Mouse (Mus musculus): Measurements from ENCODE around the gene Slc4a3. TPM values are rescaled to one million over a fixed set of nuclear protein-coding genes. Genes with fewer than 3 reads are reported as not detected.

Slc4a3 gene
- polyA plus RNA-seq, 1 experiment from 2014 or later = 28.9 TPM

DNA sequence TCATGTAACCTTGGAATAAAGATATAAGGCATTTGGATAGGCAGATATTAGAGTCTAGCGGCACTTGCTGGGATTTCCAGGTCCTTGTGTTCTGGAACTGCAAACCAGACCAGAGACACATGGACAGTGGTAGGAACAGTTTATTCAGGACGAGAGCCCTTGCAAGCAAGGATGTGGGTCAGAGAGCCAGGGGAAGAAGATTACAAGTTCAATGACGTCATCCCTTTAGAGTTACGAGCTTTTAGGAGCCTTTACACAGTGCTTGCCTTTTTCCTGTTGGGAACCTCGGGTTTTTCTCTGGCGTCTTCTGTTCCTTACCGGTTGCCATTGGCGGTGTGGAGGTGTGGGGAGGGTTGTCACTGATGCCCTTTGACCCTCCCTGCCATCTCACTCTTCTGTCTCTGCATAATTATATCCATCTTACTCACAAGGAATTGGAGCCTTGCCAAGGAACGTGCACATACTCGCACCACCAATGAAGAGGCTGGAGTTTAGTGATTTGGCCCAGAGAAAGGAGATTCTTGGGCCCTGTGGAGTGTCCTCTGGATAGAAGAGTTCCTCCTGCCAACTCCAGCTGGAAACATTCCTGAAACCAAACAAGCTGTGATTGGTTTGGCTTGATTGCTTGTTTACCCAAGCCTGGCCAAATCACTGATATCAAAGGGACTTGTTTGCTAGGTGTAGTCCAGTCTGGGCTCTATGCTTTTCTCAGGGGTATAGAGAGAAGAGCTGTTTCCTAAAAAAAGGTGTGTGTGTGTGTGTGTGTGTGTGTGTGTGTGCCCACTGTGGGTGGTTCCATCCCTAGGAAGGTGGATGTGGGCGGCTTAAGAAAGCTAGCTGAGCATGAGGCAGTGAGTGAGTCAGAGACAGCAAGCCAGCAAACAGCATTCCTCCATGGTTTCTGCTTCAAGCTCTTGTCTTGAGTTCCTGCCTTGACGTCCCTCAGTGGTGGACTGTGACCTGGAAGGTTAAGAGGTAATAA is 42.0 kb downstream of the Slc4a3 start:
- no peaks in the 10 kb centered on the region for H3K27me3 ChIP-seq
- no peak overlapping the region for H3K4me3 ChIP-seq
- H3K9ac ChIP-seq = no peak overlapping the region
- 39% methylated on average over 12 of the region's 12 CpGs for WGBS
- H3K4me1 ChIP-seq (replicated peaks) = peaks cover 27% of the 10 kb centered on the region
- ATAC-seq (replicated peaks; ENCODE audit: insufficient number of reproducible peaks, insufficient read depth, low FRiP score, low read depth) = 0 out of 2 replicates have a peak, but pooled peaks have one; percentile 41
- H3K36me3 ChIP-seq = no peaks in the 10 kb centered on the region
- H3K4me2 ChIP-seq = 0 out of 2 replicates have a peak overlapping the region, but pooled peaks have one; percentile 0
- H3K9me3 ChIP-seq (replicated peaks) = no peaks in the 10 kb centered on the region
- peak overlapping the region; percentile 7; the same call in 1 of the 2 replicates for H3K27ac ChIP-seq

DNA sequence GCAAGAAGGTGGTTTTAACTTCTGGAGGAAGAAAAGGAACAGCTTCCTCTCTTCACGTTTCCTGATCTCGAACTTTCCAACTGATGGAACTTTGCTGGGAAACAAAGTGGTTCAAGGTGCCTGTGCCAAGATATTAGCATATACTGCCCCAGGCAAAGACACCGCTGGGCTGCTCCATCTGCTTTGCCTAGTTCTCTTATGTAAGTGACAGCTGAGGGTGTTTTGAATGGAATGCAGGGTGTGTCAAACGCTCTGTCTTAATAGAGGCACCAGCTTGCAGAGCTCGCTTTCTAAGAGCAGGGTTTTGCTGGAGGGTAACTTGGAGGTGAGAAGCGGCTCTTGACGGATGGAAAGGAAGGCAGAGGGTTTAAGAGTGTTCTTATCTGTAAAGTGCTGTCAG is 42.8 kb downstream of the Slc4a3 start:
- peaks cover 27% of the 10 kb centered on the region for H3K4me1 ChIP-seq (replicated peaks)
- no peak overlapping the region for H3K9ac ChIP-seq
- peak overlapping the region; percentile 18; the same call in 1 of the 2 replicates for H3K27ac ChIP-seq
- H3K4me2 ChIP-seq = no peak overlapping the region
- no peaks in the 10 kb centered on the region for H3K9me3 ChIP-seq (replicated peaks)
- no peaks in the 10 kb centered on the region for H3K27me3 ChIP-seq
- WGBS = 18% methylated on average over 7 of the region's 7 CpGs
- H3K36me3 ChIP-seq = no peaks in the 10 kb centered on the region
- H3K4me3 ChIP-seq = no peak overlapping the region
- 0 out of 2 replicates have a peak, but pooled peaks have one; percentile 43 for ATAC-seq (replicated peaks; ENCODE audit: insufficient number of reproducible peaks, insufficient read depth, low FRiP score, low read depth)

DNA sequence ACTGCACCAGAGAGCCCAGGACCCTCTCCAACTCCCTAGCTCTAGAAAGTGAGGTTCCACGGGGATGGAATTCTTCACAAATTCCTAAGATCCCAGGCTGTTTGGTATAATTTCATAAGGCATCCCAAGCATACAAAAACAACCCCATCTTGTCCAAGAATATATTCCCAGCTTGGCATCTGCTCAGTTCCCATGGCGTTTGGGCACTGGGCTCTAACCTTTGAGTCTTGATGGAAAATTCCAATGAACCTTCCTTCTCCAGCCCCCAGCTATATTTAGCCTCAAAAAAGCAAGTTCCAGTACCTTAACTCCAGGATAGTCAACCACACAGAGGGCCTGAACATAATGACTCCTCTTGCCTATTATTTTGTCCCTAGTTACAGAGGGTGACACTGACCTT is 43.9 kb downstream of the Slc4a3 start:
- Histone ChIP-seq H3K36me3 (no peaks in the 10 kb centered on the region), H3K27ac (no peak overlapping the region), H3K4me3 (no peak overlapping the region), H3K4me1 (replicated peaks) (peaks cover 27% of the 10 kb centered on the region), H3K9ac (no peak overlapping the region), H3K27me3 (no peaks in the 10 kb centered on the region), H3K4me2 (no peak overlapping the region), H3K9me3 (replicated peaks) (no peaks in the 10 kb centered on the region)
- 54% methylated on average over 2 of the region's 2 CpGs for WGBS
- ATAC-seq (replicated peaks; ENCODE audit: insufficient number of reproducible peaks, insufficient read depth, low FRiP score, low read depth) = no peak

DNA sequence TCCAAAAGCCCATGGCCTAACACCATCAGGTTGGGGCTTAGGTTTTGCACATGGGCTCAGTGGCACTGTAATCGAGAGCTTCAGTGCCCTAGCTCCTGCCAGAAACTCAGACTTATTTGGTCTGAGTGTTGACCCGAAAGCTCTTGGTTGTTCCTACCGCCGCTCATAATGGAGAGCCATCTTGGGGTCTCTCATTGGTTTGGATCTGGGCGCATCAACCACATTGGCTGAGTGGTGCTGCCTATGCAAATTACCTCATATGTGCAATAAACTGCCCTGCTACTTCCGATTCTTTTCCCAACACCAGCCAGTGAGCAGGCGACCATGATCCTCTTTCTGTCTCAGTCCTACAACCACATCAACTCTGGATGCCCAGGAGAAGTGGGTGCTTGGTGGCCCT is 47.9 kb downstream of the Slc4a3 start:
- Histone ChIP-seq H3K4me1 (replicated peaks) (peaks cover 25% of the 10 kb centered on the region), H3K4me2 (no peak overlapping the region), H3K4me3 (no peak overlapping the region), H3K9me3 (replicated peaks) (no peaks in the 10 kb centered on the region), H3K9ac (no peak overlapping the region), H3K27ac (no peak overlapping the region), H3K36me3 (no peaks in the 10 kb centered on the region), H3K27me3 (0 out of 2 replicates have a peak, but pooled peaks cover 6% of the 10 kb centered on the region)
- WGBS = 89% methylated on average over 7 of the region's 7 CpGs
- no peak for ATAC-seq (replicated peaks; ENCODE audit: insufficient number of reproducible peaks, insufficient read depth, low FRiP score, low read depth)

DNA sequence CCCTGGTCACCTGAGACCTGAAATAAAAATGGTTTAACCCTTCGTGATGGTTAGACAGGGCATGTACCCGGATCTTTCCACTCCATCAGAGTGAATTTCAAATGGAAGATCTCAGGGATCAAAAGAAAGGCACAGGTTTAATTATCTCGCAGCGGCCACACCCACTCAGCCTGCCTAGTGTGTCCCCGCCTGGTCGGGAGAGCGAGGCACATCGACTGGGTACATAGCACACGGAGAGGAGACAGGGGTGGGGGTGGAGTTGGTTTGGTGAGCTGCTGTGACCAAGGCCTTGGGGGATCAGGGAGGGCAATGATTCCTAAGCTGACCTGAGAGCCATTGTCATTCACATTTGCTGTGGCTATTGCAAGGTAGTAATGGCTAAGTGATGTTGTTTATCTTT is 48.8 kb downstream of the Slc4a3 start:
- H3K4me2 ChIP-seq = no peak overlapping the region
- no peak overlapping the region for H3K27ac ChIP-seq
- 50% methylated on average over 9 of the region's 9 CpGs for WGBS
- no peaks in the 10 kb centered on the region for H3K9me3 ChIP-seq (replicated peaks)
- H3K4me3 ChIP-seq = no peak overlapping the region
- H3K36me3 ChIP-seq = no peaks in the 10 kb centered on the region
- no peak for ATAC-seq (replicated peaks; ENCODE audit: insufficient number of reproducible peaks, insufficient read depth, low FRiP score, low read depth)
- no peak overlapping the region for H3K9ac ChIP-seq
- peaks cover 17% of the 10 kb centered on the region for H3K4me1 ChIP-seq (replicated peaks)
- H3K27me3 ChIP-seq = 0 out of 2 replicates have a peak, but pooled peaks cover 6% of the 10 kb centered on the region

DNA sequence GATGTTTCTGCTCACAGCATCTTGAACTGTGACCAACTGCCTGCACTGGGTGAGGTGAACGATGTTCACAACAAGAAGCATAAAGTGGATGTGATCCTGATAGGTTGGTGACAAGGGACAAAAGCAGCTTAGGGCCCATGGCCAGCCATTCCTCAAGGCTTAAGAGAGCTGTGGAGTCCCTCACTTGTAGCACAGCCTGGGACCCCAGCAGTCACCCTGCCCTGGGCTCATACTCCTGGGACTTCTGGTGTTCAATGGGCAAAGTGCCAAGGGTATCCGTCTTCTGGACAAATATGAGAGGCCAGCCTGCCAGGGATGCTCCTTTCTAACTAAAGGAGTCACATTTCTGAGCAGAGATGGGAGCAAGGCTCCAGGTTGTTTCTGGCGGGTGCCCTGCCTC is 49.9 kb downstream of the Slc4a3 start:
- H3K4me1 ChIP-seq (replicated peaks) = peaks cover 13% of the 10 kb centered on the region
- WGBS = 42% methylated on average over 3 of the region's 3 CpGs
- no peak overlapping the region for H3K27ac ChIP-seq
- H3K4me2 ChIP-seq = no peak overlapping the region
- H3K36me3 ChIP-seq = no peaks in the 10 kb centered on the region
- ATAC-seq (replicated peaks; ENCODE audit: insufficient number of reproducible peaks, insufficient read depth, low FRiP score, low read depth) = no peak
- H3K9ac ChIP-seq = no peak overlapping the region
- H3K27me3 ChIP-seq = peaks cover 14% of the 10 kb centered on the region
- H3K4me3 ChIP-seq = no peak overlapping the region
- H3K9me3 ChIP-seq (replicated peaks) = no peaks in the 10 kb centered on the region

DNA sequence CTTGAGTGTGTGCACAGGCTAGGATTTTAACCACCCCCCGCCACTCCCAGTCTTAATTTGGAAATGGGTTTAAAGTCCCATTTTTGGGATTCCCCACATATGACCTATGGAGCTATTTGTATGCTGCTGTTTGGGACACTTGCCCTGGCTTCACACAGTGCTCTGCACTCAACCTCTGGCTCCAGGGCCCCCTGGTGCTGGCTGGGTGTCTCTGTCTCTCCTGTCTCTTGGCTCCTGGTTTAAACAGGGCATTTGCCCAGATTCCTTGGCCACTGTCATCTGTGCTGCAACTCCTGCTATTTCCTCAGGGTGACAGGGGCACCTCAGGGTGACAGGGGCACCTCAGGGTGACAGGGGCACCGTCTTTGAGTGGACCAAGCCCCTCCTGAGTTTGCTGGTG is 50.8 kb downstream of the Slc4a3 start:
- ATAC-seq (replicated peaks; ENCODE audit: insufficient number of reproducible peaks, insufficient read depth, low FRiP score, low read depth) = no peak

DNA sequence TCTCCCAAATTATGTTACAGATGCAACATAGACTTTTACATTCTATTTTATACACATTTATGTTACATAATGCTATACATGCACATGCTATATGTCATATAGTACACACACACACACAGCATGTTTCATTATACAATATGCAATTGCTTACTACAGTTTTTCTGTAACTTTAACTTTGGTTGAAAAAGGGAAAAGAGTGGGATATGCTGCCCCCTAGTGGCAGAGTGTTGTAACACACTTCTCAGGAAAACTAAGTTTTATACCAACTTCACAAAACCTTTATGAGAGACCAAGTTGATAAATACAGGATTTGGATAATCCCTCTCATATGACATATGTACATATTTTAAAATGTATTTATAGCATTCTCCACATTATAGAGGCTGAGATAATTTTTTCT is 51.6 kb downstream of the Slc4a3 start:
- H3K4me2 ChIP-seq = no peak overlapping the region
- no peak overlapping the region for H3K4me3 ChIP-seq
- peaks cover 26% of the 10 kb centered on the region for H3K27me3 ChIP-seq
- H3K9me3 ChIP-seq (replicated peaks) = no peaks in the 10 kb centered on the region
- H3K36me3 ChIP-seq = no peaks in the 10 kb centered on the region
- H3K9ac ChIP-seq = no peak overlapping the region
- ATAC-seq (replicated peaks; ENCODE audit: insufficient number of reproducible peaks, insufficient read depth, low FRiP score, low read depth) = no peak
- H3K27ac ChIP-seq = no peak overlapping the region
- peaks cover 13% of the 10 kb centered on the region for H3K4me1 ChIP-seq (replicated peaks)

More for the DNA sequence above, 50.8 kb downstream of the Slc4a3 start:
- Histone ChIP-seq H3K4me1 (replicated peaks) (peaks cover 13% of the 10 kb centered on the region), H3K36me3 (no peaks in the 10 kb centered on the region), H3K27ac (no peak overlapping the region), H3K9me3 (replicated peaks) (no peaks in the 10 kb centered on the region), H3K9ac (no peak overlapping the region), H3K4me3 (no peak overlapping the region), H3K27me3 (peaks cover 21% of the 10 kb centered on the region), H3K4me2 (no peak overlapping the region)
- 90% methylated on average over 2 of the region's 2 CpGs for WGBS

DNA sequence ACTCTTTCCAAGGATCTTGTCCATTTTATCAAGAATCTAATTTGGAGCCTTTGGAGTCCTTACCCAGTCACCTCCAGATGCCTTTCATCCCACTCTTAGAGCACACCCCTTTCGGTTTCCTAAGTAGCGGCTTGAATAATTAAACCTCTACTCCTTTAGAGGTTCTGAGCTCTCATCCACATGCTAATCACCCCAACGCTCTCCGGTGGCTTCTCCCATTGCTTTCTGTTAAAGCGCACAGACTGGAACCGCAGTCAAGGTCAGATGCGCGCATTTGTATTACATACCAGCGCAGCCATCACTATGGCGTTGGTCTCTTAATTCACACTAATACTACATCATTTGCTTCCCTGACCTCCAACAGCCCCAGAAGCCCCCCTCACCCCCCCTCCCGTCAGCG is 55.7 kb downstream of the Slc4a3 start:
- H3K4me2 ChIP-seq = 0 out of 2 replicates have a peak overlapping the region, but pooled peaks have one; percentile 31
- H3K4me1 ChIP-seq (replicated peaks) = peaks cover 4% of the 10 kb centered on the region
- H3K27ac ChIP-seq = no peak overlapping the region
- H3K4me3 ChIP-seq = no peak overlapping the region
- no peaks in the 10 kb centered on the region for H3K9me3 ChIP-seq (replicated peaks)
- WGBS = 21% methylated on average over 12 of the region's 12 CpGs
- no peak overlapping the region for H3K9ac ChIP-seq
- no peak for ATAC-seq (replicated peaks; ENCODE audit: insufficient number of reproducible peaks, insufficient read depth, low FRiP score, low read depth)
- peaks cover 24% of the 10 kb centered on the region for H3K27me3 ChIP-seq
- H3K36me3 ChIP-seq = no peaks in the 10 kb centered on the region

DNA sequence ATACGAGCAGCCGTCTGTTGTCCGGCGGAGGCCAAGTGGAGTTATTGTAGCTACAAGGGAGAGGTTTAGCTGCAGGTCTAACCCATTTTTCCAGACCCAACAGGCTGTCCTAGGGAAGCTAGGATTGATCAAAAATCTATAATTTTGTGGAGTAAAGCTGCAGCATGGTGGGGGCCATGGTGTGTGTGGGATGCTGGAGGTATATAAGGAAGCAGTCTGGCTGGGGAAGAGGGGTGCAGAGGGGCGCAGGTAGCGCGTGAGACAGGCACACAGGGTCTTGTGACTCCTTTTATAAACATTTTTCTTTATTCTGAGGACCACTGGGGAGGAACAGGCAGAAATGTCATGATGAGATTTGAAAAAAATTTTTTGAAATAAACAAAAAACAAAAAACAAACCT is 57.5 kb downstream of the Slc4a3 start:
- 79% methylated on average over 7 of the region's 7 CpGs for WGBS
- no peaks in the 10 kb centered on the region for H3K4me1 ChIP-seq (replicated peaks)
- H3K9ac ChIP-seq = no peak overlapping the region
- H3K9me3 ChIP-seq (replicated peaks) = no peaks in the 10 kb centered on the region
- ATAC-seq (replicated peaks; ENCODE audit: insufficient number of reproducible peaks, insufficient read depth, low FRiP score, low read depth) = no peak
- no peak overlapping the region for H3K4me3 ChIP-seq
- H3K27me3 ChIP-seq = peaks cover 21% of the 10 kb centered on the region
- no peak overlapping the region for H3K4me2 ChIP-seq
- H3K27ac ChIP-seq = no peak overlapping the region
- no peaks in the 10 kb centered on the region for H3K36me3 ChIP-seq

DNA sequence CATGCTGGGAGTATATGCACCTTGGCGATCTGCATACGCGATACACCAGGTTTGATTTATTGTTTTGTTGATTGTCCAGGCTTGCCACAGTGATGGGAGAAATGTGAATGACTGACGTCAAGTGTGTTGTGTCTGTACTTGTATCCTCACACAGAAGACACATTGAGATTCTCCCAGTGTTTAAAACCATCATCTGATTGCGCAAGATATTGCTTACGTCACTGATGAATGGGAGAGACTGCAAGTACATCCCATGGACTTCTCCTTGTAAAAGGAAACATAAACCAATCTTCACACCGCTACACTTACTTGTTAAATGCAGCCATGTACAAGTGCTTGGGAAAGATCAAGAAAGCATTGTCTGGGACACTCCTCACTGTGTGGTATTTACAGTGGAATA is 62.2 kb downstream of the Slc4a3 start:
- H3K4me1 ChIP-seq (replicated peaks) = no peaks in the 10 kb centered on the region
- WGBS = 89% methylated on average over 7 of the region's 7 CpGs
- H3K9ac ChIP-seq = no peak overlapping the region
- no peaks in the 10 kb centered on the region for H3K27me3 ChIP-seq
- no peak for ATAC-seq (replicated peaks; ENCODE audit: insufficient number of reproducible peaks, insufficient read depth, low FRiP score, low read depth)
- no peaks in the 10 kb centered on the region for H3K36me3 ChIP-seq
- H3K9me3 ChIP-seq (replicated peaks) = no peaks in the 10 kb centered on the region
- no peak overlapping the region for H3K4me3 ChIP-seq
- no peak overlapping the region for H3K27ac ChIP-seq
- H3K4me2 ChIP-seq = no peak overlapping the region

Data from heart, embryonic 15.5 days (tissue).